Mouse (Mus musculus) heart, adult 9 months (tissue): ENCODE measurements at regions not wholly inside any gene's neighbourhood (a gene's known extent, or its start where the extent isn't known, plus 50 kb on each side); places are given as distances from the start of the nearest gene placed in this dataset.

Source experiments
- DNase-seq, 2 experiments: peaks; one replicate each; pipeline ENCODE4 v3.0.0; 2022; ENCODE audit warnings: low spot score in 2 of 2

DNA sequence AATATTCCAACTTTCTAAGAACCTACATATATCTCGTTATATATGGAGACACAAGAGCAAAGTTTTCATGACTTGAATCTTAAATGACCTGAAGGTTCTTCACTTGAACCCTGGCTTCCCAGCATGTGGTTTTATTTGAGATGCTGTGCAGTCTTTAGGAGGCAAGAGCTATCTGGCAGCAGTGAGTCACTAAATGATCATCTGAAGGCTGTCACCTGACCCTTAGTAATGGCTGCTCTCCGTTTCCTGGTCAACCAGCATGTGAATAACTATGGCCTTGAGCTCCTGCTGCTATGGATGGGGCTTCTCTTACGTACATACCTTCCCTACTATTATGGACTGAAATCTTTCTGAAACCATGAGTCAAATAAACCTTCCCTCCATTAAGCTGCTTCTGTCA lies 149.8 kb upstream of the Zpld1 start:
- no peak for DNase-seq

DNA sequence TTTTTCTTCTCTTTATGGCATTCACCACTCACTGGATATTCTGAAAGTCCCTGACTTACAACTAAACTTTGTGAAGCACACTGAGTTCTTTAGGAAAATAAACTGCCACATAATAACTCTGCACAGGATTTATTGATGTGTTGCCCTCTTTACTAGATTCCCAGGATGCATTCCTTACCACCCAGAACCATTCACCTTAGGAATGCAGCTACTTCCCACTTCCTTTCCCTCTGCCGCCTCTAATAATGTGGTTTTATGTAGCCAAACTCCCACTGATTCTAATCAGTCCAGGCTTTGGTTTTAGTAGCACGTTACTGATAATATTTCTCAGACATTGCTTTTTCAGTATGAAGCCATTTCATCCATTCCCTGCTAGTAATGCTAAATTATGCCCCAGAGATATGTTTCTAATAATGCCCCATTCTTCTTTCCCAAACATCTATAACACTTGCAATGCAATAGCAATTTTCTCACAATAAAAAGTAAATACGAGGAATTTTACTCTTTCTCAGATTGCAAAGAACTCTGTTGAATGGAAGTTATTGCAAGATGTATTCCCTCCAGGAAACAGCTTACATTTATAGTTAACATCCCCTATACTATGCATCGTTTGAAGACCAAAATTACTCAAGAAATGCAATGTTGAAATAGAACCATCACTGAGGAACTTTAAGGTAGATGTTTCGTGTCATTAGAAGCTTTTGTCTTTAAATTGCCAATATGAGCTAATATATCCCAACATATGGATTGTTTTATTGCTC lies 145.2 kb upstream of the Zpld1 start:
- DNase-seq, result no peak

DNA sequence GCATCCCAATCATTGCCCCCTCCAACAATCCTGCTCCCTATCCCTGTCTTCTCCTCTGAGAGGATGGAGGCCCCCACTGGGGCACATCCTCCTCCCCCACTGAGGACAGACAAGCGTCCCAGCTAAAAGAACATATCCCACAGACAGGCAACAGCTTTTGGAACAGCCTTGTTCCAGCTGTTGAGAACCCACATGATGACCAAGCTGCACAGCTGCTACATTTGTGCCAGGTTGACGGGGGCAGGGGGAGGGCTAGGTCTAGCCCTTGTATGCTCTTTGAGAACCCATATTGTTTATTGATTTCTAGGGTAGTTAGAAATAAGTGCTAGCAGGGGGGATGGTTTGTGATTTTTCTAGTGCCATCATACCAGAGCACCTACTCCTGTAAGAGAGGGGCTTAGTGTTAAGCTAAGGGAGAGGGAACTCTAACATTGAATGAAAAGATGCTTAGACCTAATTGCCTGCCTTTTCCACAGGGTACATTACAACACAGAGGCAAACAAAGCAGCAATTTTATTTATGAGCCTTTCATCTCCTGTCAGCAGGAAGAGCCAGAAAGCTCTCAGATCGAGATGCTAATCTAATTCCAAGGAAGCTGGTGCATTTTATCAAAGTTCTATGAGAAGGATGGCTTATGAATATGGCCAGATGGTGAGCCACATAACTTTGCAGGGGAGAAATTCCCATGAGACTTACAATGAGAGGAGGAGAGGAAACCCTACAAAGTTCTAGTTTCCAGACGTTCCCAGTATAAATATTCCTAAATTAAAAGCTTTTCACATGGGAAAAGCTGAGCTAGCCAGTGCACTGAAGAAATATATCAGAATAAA lies 137.6 kb upstream of the Zpld1 start:
- no peak for DNase-seq

DNA sequence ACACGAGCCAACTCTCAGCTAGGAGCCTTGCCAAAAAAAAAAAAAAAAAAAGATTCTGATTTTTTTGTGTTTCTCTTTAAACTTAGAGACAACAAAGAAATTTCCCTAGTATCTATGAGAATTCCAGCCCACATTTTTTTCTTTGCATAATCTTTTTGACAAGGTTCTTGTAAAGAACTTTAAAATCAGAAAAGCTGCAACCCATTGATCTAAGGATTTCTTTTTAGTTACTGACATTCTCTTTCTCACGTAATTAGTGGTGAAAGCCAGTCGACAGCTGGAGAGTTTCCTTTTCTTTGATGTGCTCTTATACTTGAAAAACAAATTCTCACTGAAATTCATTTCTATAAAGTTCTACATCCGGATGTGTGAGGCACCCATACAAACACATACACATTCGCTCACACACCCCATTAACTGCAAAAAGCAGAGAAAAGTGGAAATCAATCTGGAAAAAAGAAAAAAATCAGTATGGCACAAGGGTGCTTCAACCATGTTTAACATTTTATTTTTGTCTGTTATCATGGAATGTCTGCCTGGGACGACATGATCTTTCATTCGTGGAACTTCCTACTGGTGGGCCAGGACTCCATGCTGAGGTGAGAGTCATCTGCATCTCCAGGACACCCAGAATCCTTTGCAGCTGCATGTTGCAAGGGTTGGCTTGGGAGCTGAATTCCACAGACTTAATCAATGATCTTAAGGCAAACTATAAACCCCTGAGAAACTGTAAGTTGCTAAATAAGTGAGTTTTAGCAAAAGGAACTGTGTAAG lies 124.0 kb upstream of the Zpld1 start:
- no peak for DNase-seq

DNA sequence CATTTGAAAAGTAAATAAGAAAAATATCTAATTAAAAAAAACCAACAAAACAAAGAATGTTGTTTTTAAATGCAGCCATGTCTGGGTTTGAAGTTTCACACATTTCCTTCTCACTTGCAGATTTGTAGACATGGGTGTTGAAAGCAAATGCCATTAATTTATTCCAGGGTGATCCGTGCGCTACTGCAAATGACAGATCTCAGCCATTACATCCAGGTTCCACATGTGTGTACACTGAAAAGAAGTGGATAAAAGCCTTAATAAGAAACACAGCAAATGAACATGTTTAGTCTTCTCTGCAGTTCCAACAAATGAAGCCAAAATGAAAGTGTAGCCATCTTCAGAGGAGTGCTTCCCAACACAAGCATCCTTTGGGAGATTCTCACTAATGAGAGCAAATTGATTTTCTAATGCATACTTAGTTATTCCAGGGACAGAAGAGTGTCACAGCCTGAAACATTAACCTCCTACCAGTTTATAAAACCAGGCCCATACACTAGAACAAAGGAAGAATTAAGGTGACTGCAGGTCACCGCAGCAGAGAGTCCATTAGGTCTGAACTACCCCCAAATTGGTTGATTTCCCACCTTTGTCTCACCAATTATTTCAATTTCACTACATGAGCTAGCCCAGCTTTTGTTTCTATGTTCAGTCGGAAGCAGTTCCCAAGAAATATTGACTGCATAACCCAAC lies 123.2 kb upstream of the Zpld1 start:
- no peak for DNase-seq

DNA sequence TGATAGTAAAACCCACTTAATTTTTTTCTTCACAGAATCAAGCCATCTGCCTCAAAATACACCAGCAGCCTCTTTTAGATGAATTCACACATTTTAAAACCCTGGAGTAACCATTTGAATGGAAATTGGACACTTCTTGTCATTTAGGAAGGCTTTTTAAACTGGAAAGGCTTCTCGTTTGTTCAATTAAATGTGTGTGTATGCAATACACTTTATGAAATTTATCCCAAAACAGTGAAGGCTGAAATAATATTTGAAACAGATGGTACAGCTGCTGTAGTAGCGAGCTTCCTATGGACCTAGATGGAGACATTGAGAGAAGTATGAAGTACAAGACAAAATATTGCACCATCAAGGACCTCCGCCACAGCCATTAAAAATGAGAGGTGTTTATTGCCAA lies 121.1 kb upstream of the Zpld1 start:
- no peak for DNase-seq

DNA sequence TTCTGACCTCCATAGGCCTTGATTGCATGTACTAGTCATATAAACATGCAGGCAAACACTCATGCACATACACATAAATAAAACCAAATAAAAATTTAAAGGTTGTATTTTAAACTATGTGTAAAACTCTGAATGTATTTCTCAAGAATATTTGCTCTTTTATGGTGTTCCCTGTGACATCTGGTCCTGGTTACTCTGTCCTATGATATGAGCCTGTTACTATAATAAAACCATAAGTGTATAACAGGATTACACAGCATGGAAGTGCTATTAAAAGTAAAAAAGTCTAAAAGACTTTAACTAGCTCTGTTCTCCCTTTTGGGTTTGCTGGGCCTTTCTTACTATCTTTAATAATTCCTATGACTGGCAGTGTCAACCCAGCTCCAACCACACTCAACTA lies 103.0 kb upstream of the Zpld1 start:
- no peak for DNase-seq

DNA sequence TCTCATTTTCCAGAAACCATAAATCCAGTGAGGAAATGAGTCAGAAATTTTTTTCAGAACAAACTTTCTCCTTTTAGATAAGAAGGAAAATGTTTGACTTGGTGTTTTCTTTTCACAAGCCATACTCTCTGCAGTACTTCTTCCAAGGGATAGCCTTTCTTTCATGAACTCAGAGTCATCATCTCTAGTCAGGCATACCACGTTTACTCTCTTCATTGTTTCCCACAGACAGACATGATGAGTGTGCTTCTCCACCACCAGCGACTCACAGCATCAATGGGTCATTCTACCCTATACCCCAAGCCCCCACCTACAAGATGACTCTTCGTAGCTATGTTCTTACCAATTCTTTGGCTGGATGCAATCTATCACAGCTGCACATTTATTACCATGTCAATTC lies 97.1 kb upstream of the Zpld1 start:
- DNase-seq, result no peak

DNA sequence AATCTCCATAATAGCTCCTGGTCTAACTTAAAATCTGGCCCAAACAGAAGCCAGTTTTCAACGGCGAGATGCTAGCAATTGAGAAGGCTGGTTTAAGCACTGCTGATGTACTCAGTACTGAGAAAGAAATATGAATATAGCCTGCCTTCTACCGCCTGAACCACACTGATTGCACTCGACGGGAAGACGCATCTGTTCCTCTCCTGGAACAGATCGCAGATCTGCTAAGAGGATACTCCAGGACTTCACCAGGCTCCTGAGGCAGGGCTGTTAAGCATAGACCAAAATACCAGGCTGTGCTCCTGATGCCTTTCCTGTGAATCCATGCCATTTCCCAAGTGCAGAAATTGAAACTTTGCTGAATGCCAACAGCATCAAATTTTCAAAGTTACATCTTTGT lies 92.6 kb upstream of the Zpld1 start:
- DNase-seq, result no peak

DNA sequence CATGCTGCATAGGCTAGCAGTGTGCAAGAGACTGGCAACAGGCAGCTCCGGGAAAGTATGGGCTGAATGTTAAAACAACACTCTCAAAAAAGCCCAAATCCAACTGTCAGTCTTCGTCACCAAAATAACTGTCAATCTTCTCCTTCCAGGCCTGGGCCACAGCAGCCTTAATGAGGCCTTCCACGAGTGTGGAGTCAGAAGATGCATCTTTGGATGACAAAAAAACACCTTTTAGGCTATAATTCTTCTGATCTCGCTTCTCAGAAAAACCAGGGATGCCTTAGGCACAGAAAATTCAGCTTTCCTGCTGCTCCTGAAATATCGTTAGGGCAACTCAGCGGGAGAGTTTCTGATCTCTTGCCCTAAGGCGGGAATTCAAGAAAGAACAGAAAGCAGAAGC lies 82.2 kb upstream of the Zpld1 start:
- DNase-seq, result no peak

DNA sequence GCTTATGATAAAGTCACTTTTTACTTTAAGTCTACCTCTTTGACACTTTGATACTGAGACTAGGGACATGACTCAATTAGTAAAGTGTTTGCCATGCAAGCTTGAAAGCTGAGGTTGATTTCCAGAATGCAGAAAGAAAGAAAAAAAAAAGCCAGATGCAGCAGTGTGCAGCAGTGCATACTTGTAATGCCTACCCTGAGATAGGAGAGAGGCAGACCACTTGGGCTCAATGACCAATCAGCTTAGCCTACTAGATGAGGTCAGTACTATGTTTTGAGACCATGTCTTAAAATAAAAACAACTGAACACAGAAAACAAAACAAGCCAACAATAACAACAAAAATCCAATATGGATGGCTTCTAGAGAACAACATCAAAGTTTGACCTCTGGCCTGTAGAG lies 81.4 kb upstream of the Zpld1 start:
- no peak for DNase-seq

DNA sequence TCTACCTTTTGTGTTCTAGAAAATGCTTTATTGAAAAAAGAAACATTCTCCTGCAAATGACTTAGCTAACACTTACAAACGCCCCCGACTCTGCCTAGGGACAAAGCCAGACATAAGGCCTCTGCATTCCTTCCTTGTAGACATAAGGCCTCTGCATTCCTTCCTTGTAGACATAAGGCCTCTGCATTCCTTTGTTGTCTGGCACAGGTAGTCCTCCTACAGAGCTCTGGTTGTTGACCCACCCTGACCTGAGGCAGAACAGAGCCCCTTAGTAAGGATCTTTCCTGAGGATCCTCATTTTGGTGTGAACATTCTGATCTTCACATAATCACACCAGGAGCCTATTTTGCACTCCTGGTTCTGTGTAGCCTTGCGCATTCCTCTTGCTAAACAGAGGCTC lies 80.9 kb upstream of the Zpld1 start:
- no peak for DNase-seq

DNA sequence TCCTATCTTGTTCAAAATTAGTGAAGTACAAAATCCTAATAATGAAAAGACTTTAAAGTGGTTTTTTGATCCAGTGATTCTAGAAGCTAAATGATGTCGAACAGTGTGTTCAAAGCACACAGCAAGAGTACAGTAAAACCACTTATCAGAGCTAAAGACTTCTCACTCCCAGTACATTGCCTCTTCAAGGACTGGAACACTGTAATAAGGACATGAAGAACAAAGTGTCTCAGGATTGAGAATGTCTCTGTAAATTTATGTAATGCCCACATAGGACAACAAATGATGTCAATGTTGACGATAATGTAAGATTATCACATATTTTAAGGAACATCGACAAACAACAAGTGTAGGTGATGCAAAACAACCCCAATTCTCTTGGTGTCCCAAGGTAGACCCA lies 78.1 kb upstream of the Zpld1 start:
- DNase-seq, result no peak

DNA sequence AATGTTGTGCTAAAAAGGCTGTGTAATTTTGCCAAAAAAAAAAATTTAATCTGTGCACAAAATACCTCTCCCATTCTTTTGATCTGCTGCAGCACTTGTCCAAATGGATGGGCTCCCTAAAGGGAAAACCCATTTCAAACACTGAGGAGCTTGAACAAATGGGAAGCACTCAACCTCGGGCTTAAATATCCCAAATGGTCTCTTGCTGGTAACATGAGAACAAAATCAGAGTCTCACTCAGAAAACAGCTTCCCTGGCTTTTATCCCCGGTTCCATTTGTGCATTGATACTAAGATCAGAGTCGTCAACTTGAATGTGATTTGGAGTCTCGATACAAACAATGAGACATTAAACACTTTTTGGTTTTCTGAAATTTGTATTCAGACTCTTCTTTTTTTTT lies 59.9 kb upstream of the Zpld1 start:
- no peak for DNase-seq

DNA sequence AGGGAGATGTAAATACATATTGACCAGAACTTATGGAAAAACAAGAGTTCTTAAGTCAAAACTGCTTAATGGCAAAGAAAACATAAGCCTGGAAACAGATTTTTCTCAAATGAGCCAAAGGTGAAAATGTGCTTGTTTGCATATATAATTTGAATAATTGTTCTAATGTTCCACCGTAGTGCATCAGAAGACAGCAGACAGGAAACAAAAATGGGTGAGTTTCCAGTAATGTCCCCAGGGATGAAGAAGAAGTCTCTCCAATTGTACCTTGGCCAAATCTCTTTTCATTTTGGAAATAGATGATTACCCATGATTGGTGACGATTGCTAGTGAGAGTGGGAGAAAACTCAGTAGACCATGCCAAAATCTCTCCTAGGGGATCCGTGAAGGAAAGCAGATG lies 58.3 kb upstream of the Zpld1 start:
- no peak for DNase-seq
